Mouse (Mus musculus): ENCODE measurements around the gene Dtx3.
A peak's percentile ranks its signal among the peaks of the same experiment; 100 is the strongest.
"Not testable (repeated sequence)": the region's sequence is repeated elsewhere in the genome, so short reads cannot be mapped to it uniquely, and the experiment has no call there.

The Dtx3 gene

GRCm38 (mm10) chr10:127203106-127203505 is 7.6 kb upstream of the Dtx3 start:
- no peak for DNase-seq

GRCm38 (mm10) chr10:127200279-127200678 is 4.8 kb upstream of the Dtx3 start:
- no peak for DNase-seq

GRCm38 (mm10) chr10:127199474-127199873 is 3.9 kb upstream of the Dtx3 start:
- no peak for DNase-seq

GRCm38 (mm10) chr10:127199068-127199467 is 3.5 kb upstream of the Dtx3 start:
- no peak for DNase-seq

- DNase-seq, result no peak
Observed at GRCm38 (mm10) chr10:127198492-127198891, 3.0 kb upstream of the Dtx3 start.

- DNase-seq, result no peak
Observed at GRCm38 (mm10) chr10:127197505-127198110, 2.1 kb upstream of the Dtx3 start.

- DNase-seq, result no peak
Observed at GRCm38 (mm10) chr10:127197104-127197503, 1.6 kb upstream of the Dtx3 start.

GRCm38 (mm10) chr10:127196392-127196791 is 864 bp upstream of the Dtx3 start:
- peak; percentile 70 to 78 for DNase-seq

- peak; percentile 77 to 84 for DNase-seq
Observed at GRCm38 (mm10) chr10:127194428-127195327, 850 bp downstream of the Dtx3 start.

- no peak for DNase-seq
Observed at GRCm38 (mm10) chr10:127193011-127193410, 2.5 kb downstream of the Dtx3 start.

- DNase-seq, result not testable (repeated sequence)
Observed at GRCm38 (mm10) chr10:127192057-127192328, 3.5 kb downstream of the Dtx3 start.

- no peak for DNase-seq
Observed at GRCm38 (mm10) chr10:127191191-127192056, 4.1 kb downstream of the Dtx3 start.

GRCm38 (mm10) chr10:127190398-127191190 is 4.9 kb downstream of the Dtx3 start:
- no peak for DNase-seq

GRCm38 (mm10) chr10:127189651-127190381 is 5.7 kb downstream of the Dtx3 start, which contains the start of gene Arhgef25:
TSS of gene Arhgef25 (minus strand) at chr10:127190083.
- DNase-seq, result no peak

GRCm38 (mm10) chr10:127189116-127189650 is 6.3 kb downstream of the Dtx3 start:
- no peak for DNase-seq

GRCm38 (mm10) chr10:127188465-127189115 is 6.9 kb downstream of the Dtx3 start:
- DNase-seq, result no peak

- no peak for DNase-seq
Observed at GRCm38 (mm10) chr10:127188079-127188453, 7.5 kb downstream of the Dtx3 start.

GRCm38 (mm10) chr10:127187371-127188078 is 8.0 kb downstream of the Dtx3 start:
- no peak for DNase-seq

GRCm38 (mm10) chr10:127186451-127186850 is 9.1 kb downstream of the Dtx3 start:
- no peak for DNase-seq

GRCm38 (mm10) chr10:127185506-127185905 is 10.0 kb downstream of the Dtx3 start:
- DNase-seq, result no peak
